Mouse (Mus musculus) liver, adult (tissue): Measurements from ENCODE around the gene Obox3.
"Not testable (repeated sequence)": the region's sequence is repeated elsewhere in the genome, so short reads cannot be mapped to it uniquely, and the experiment has no call there.

ENCODE experiments used
- GATA4 ChIP-seq: IDR thresholded peaks from 2 replicates; pipeline ENCODE4 v1.6.1; 2014; ENCODE audit warnings: mild to moderate bottlenecking, low read length; ENCODE audit not compliant: insufficient replicate concordance

The Obox3 gene

DNA sequence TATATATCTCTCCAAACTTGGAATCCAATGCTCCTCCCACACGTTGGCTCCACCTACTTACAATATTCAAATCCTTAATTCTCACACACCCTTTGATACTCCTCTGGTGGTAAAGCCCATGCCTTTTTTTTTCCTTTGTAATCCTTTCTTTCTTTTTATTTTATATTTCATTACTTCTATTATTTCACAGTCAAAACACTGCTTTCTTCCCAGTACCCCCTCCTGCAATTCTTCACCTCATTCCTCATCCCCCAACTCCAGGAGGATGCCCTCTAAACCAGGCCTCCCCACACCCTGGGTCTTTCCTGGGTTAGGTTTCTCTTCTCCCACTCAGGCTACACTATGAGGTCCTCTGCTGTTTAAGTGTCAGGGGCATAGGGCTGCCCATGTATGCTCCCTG lies at the start of gene Obox3:
TSS of gene Obox3 (minus strand) at position 101 of the 400 bp plus-strand sequence.
- not testable (repeated sequence) for TF ChIP-seq GATA4
